Mouse (Mus musculus): ENCODE measurements around the gene Rnaseh2b.

GRCm38 (mm10) chr14:62380606-62381005 is 88.2 kb downstream of the Rnaseh2b start:
- TF ChIP-seq POLR2A (IDR thresholded peaks at IDR 0.05; ENCODE audit: borderline replicate concordance, insufficient read depth, low read length) (no peak), CTCF (IDR thresholded peaks at IDR 0.05; ENCODE audit: borderline replicate concordance, insufficient read depth, low read depth, low read length) (no peak)

Measured in cerebellum, adult 2 months (tissue).